Mouse (Mus musculus) adrenal gland, postnatal 4 days (tissue): ENCODE measurements at regions not wholly inside any gene's neighbourhood (a gene's known extent, or its start where the extent isn't known, plus 50 kb on each side); places are given as distances from the start of the nearest gene placed in this dataset.

ENCODE experiments used
- DNase-seq, 2 experiments: peaks; one replicate each; pipeline ENCODE4 v3.0.0; 2021 to 2022; ENCODE audit warnings: low spot score in 2 of 2, mixed read lengths in 2 of 2

GRCm38 (mm10) chr5:116914876-116915275 lies 201.0 kb downstream of the Suds3 start:
- DNase-seq: no peak

GRCm38 (mm10) chr5:116900846-116901245 lies 215.1 kb downstream of the Suds3 start:
- DNase-seq: no peak

GRCm38 (mm10) chr5:116897391-116897790 lies 218.5 kb downstream of the Suds3 start:
- DNase-seq: no peak

- no peak for DNase-seq
These were observed 220.7 kb downstream of the Suds3 start for GRCm38 (mm10) chr5:116895036-116895783.

- no peak for DNase-seq
These were observed 221.3 kb downstream of the Suds3 start for GRCm38 (mm10) chr5:116894575-116894974.

- DNase-seq: no peak
These were observed 223.0 kb downstream of the Suds3 start for GRCm38 (mm10) chr5:116892877-116893276.

GRCm38 (mm10) chr5:116889224-116889623 lies 226.7 kb downstream of the Suds3 start:
- no peak for DNase-seq

GRCm38 (mm10) chr5:116886181-116887136 lies 229.5 kb downstream of the Suds3 start:
- DNase-seq: peak in 1 of 2 experiments; percentile 8

- no peak for DNase-seq
These were observed 236.2 kb downstream of the Suds3 start for GRCm38 (mm10) chr5:116879761-116880160.

GRCm38 (mm10) chr5:116874941-116875340 lies 241.0 kb downstream of the Suds3 start:
- DNase-seq: no peak

- DNase-seq: no peak
These were observed 247.8 kb downstream of the Suds3 start for GRCm38 (mm10) chr5:116868115-116868514.

- DNase-seq: no peak
These were observed 251.6 kb downstream of the Suds3 start for GRCm38 (mm10) chr5:116864275-116864674.

GRCm38 (mm10) chr5:116852691-116853090 lies 261.1 kb upstream of the Srrm4 start:
- no peak for DNase-seq

GRCm38 (mm10) chr5:116831874-116832273 lies 240.3 kb upstream of the Srrm4 start:
- no peak for DNase-seq

- peak; percentile 5 to 8 for DNase-seq
These were observed 238.2 kb upstream of the Srrm4 start for GRCm38 (mm10) chr5:116829771-116830170.

- DNase-seq: no peak
These were observed 231.6 kb upstream of the Srrm4 start for GRCm38 (mm10) chr5:116823260-116823659.

- no peak for DNase-seq
These were observed 230.5 kb upstream of the Srrm4 start for GRCm38 (mm10) chr5:116822141-116822540.

- DNase-seq: no peak
These were observed 218.2 kb upstream of the Srrm4 start for GRCm38 (mm10) chr5:116809799-116810198.

GRCm38 (mm10) chr5:116809001-116809759 lies 217.6 kb upstream of the Srrm4 start:
- no peak for DNase-seq

GRCm38 (mm10) chr5:116797460-116797859 lies 205.8 kb upstream of the Srrm4 start:
- no peak for DNase-seq

GRCm38 (mm10) chr5:116795169-116795568 lies 203.6 kb upstream of the Srrm4 start:
- no peak for DNase-seq
